Mouse (Mus musculus): ENCODE measurements around the gene Prkg1.

Gene Prkg1

GRCm38 (mm10) chr19:31764801-31765340, at the start of gene Prkg1:
Gene Prkg1 (minus strand): TSS chr19:31765033.
- peak; percentile 10 for DNase-seq

GRCm38 (mm10) chr19:31813087-31813486, 48.3 kb upstream of the Prkg1 start:
- DNase-seq = no peak

GRCm38 (mm10) chr19:31811371-31811770, 46.5 kb upstream of the Prkg1 start:
- no peak for DNase-seq

- DNase-seq = no peak
Measured at GRCm38 (mm10) chr19:31805391-31805790, 40.6 kb upstream of the Prkg1 start.

GRCm38 (mm10) chr19:31795485-31796046, 30.7 kb upstream of the Prkg1 start:
- no peak for DNase-seq

GRCm38 (mm10) chr19:31791724-31792123, 26.9 kb upstream of the Prkg1 start:
- no peak for DNase-seq

GRCm38 (mm10) chr19:31781521-31782018, 16.7 kb upstream of the Prkg1 start:
- DNase-seq = no peak

GRCm38 (mm10) chr19:31781077-31781476, 16.2 kb upstream of the Prkg1 start:
- peak; percentile 40 for DNase-seq

- no peak for DNase-seq
Measured at GRCm38 (mm10) chr19:31780222-31780621, 15.4 kb upstream of the Prkg1 start.

GRCm38 (mm10) chr19:31779021-31779420, 14.2 kb upstream of the Prkg1 start:
- peak; percentile 73 for DNase-seq

GRCm38 (mm10) chr19:31767004-31767403, 2.2 kb upstream of the Prkg1 start:
- DNase-seq = no peak

- DNase-seq = no peak
Measured at GRCm38 (mm10) chr19:31765451-31765850, 618 bp upstream of the Prkg1 start.

GRCm38 (mm10) chr19:31763951-31764800, 657 bp downstream of the Prkg1 start:
- DNase-seq = peak; percentile 45

- DNase-seq = no peak
Measured at GRCm38 (mm10) chr19:31763246-31763821, 1.5 kb downstream of the Prkg1 start.

- peak; percentile 42 for DNase-seq
Measured at GRCm38 (mm10) chr19:31762411-31763245, 2.2 kb downstream of the Prkg1 start.

GRCm38 (mm10) chr19:31759855-31760254, 5.0 kb downstream of the Prkg1 start:
- no peak for DNase-seq

- DNase-seq = peak; percentile 60
Measured at GRCm38 (mm10) chr19:31755929-31756792, 8.7 kb downstream of the Prkg1 start.

GRCm38 (mm10) chr19:31754642-31755287, 10.1 kb downstream of the Prkg1 start:
- no peak for DNase-seq

GRCm38 (mm10) chr19:31750976-31751676, 13.7 kb downstream of the Prkg1 start:
- DNase-seq = no peak

GRCm38 (mm10) chr19:31746635-31747034, 18.2 kb downstream of the Prkg1 start:
- peak; percentile 35 for DNase-seq

All from liver (tissue).